Mouse (Mus musculus): ENCODE measurements around the gene Epo.

Epo gene

GRCm38 (mm10) chr5:137476964-137477363 lies 56.1 kb downstream of the Epo start, which contains the start of gene Zan:
Zan (minus strand) TSS chr5:137477064.
- DNase-seq (ENCODE audit: low spot score in 2 of 2), result no peak

GRCm38 (mm10) chr5:137474351-137474750 lies 58.7 kb downstream of the Epo start:
- no peak for DNase-seq (ENCODE audit: low spot score in 2 of 2)

- DNase-seq (ENCODE audit: low spot score in 2 of 2), result no peak
These were observed 60.7 kb downstream of the Epo start for GRCm38 (mm10) chr5:137472252-137472904.

GRCm38 (mm10) chr5:137466946-137467345 lies 66.1 kb downstream of the Epo start:
- DNase-seq (ENCODE audit: low spot score in 2 of 2), result no peak

- no peak for DNase-seq (ENCODE audit: low spot score in 2 of 2)
These were observed 68.0 kb downstream of the Epo start for GRCm38 (mm10) chr5:137465049-137465448.

- no peak for DNase-seq (ENCODE audit: low spot score in 2 of 2)
These were observed 77.0 kb downstream of the Epo start for GRCm38 (mm10) chr5:137455866-137456591.

- DNase-seq (ENCODE audit: low spot score in 2 of 2), result no peak
These were observed 77.8 kb downstream of the Epo start for GRCm38 (mm10) chr5:137455206-137455605.

GRCm38 (mm10) chr5:137445536-137445935 lies 87.5 kb downstream of the Epo start:
- no peak for DNase-seq (ENCODE audit: low spot score in 2 of 2)

- DNase-seq (ENCODE audit: low spot score in 2 of 2), result no peak
These were observed 92.7 kb downstream of the Epo start for GRCm38 (mm10) chr5:137440216-137440855.

- DNase-seq (ENCODE audit: low spot score in 2 of 2), result no peak
These were observed 99.2 kb downstream of the Epo start for GRCm38 (mm10) chr5:137433889-137434288.
